ENCODE assay signal across 16 mouse cellular contexts in the genomic region with DNA sequence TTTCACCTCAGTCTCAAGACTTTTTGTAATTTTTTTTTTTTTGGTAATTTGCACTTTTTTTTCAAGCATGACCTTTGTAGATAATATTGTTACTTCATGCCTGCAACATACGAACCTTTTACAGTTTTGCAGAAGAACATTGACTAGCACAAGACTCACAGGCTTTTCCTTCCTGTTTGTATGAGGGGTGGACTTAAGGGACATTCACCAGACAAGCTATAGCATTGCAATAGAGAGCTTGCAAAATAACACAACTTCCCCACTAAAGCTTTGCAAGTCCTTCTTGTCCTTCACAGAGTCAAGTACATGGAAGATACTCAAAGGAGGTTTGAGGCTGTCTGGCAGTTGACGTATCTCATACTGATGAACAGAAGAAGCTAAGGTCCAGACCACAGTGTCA.
"Had no signal": no experiment of that assay in that cellular context is flagged by ENCODE, and none has a peak within 500 bp of the region (broad histone marks: within the 10 kb centered on the region; RNA-seq: fewer than 3 reads in every experiment).

No protein-coding gene starts in this region.

- H3K36me3 ChIP-seq: limb, embryonic 15.5 days; midbrain, embryonic 13.5 days; neural tube, embryonic 12.5 days; stomach, embryonic 15.5 days had no signal

- H3K4me3 ChIP-seq: limb, embryonic 15.5 days; midbrain, embryonic 13.5 days; myocyte; neural tube, embryonic 12.5 days; stomach, embryonic 15.5 days had no signal

- H3K4me2 ChIP-seq: limb, embryonic 15.5 days; midbrain, embryonic 13.5 days; neural tube, embryonic 12.5 days; stomach, embryonic 15.5 days had no signal

- DNase-seq: kidney, adult 11 months; kidney, adult 9 months; kidney, postnatal 36 days; layer of hippocampus, adult 9-11 months; layer of hippocampus, postnatal 36 days; lung, adult 2 months; lung, postnatal 4 days; right cerebral cortex, postnatal 14 days; thymus, adult 2 months; thymus, postnatal 36 days had no signal

- H3K4me1 ChIP-seq: limb, embryonic 15.5 days; midbrain, embryonic 13.5 days; neural tube, embryonic 12.5 days; stomach, embryonic 15.5 days had no signal

- ATAC-seq: midbrain, embryonic 13.5 days had no signal

- H3K9me3 ChIP-seq: limb, embryonic 15.5 days; midbrain, embryonic 13.5 days; neural tube, embryonic 12.5 days; stomach, embryonic 15.5 days had no signal

- H3K27ac ChIP-seq: kidney, postnatal 0 days; limb, embryonic 15.5 days; midbrain, embryonic 13.5 days; neural tube, embryonic 12.5 days; stomach, embryonic 15.5 days had no signal

- H3K27me3 ChIP-seq: limb, embryonic 15.5 days; midbrain, embryonic 13.5 days; neural tube, embryonic 12.5 days; stomach, embryonic 15.5 days had no signal

- H3K9ac ChIP-seq: limb, embryonic 15.5 days; midbrain, embryonic 13.5 days; neural tube, embryonic 12.5 days; stomach, embryonic 15.5 days had no signal
